Mouse (Mus musculus) macrophage (primary cell): ENCODE measurements around the gene Aup1. TPM values are rescaled to one million over a fixed set of nuclear protein-coding genes. Genes with fewer than 3 reads are reported as not detected.

Experiments
- H3K27ac ChIP-seq: fragments of 350-480 bp; formaldehyde crosslinking; 2 replicates; pipeline ENCODE4 v1.9.0; 2021
- H3K36me3 ChIP-seq: fragments of 350-480 bp; formaldehyde crosslinking; 2 replicates; pipeline ENCODE4 v1.9.0; 2021; ENCODE audit errors: inconsistent target
- H3K4me3 ChIP-seq: fragments of 350-480 bp; formaldehyde crosslinking; 2 replicates; pipeline ENCODE4 v1.9.0; 2021; ENCODE audit errors: inconsistent target
- H3K79me2 ChIP-seq: fragments of 350-480 bp; formaldehyde crosslinking; 2 replicates; pipeline ENCODE4 v1.9.0; 2021; ENCODE audit errors: inconsistent target
- WGBS: methylation state at CpG from one replicate; pipeline ENCODE4 v1.1.7; 2026; ENCODE audit warnings: inconsistent platforms; ENCODE audit not compliant: missing documents; 5-methylcytosine and 5-hydroxymethylcytosine counted together
- polyA plus RNA-seq: library from polyadenylated mRNA; stranded (reverse); fragments of 250-400 nt; gene quantifications from 3 replicates; pipeline ENCODE4 v1.2.4, GENCODE M21; 2018; ENCODE audit warnings: inconsistent platforms

The Aup1 gene
- polyA plus RNA-seq, 1 experiment from 2014 or later = 272 TPM

GRCm38 (mm10) chr6:83020836-83021593 lies 33.3 kb upstream of the Aup1 start:
- 66% methylated on average over 4 of the region's 4 CpGs for WGBS
- no peak overlapping the region for H3K27ac ChIP-seq
- no peaks in the 10 kb centered on the region for H3K36me3 ChIP-seq
- H3K79me2 ChIP-seq = no peaks in the 10 kb centered on the region
- no peak overlapping the region for H3K4me3 ChIP-seq

GRCm38 (mm10) chr6:83023008-83023407 lies 31.3 kb upstream of the Aup1 start:
- Histone ChIP-seq H3K36me3 (no peaks in the 10 kb centered on the region), H3K4me3 (no peak overlapping the region), H3K79me2 (no peaks in the 10 kb centered on the region), H3K27ac (no peak overlapping the region)
- 96% methylated on average over 9 of the region's 9 CpGs for WGBS

DNA sequence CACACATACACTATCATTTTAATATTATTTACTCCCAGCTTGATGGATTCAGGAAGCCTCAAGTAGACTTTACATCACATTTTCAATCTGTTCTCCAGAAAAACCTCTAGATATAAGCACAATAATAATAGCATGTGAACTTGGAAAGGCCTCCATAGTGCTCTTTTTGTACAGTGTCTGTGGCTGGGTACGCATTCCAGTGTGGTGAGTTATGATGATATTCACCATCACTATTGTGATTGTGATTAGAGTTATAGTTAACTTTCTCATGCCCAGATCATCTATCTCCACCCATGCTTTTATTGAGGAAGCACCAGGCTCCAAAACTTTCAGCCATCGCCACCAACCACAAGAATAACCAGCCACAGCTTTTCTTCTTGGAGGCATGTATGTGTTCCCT lies 30.5 kb upstream of the Aup1 start:
- 89% methylated on average over 2 of the region's 2 CpGs for WGBS
- no peaks in the 10 kb centered on the region for H3K79me2 ChIP-seq
- H3K27ac ChIP-seq = no peak overlapping the region
- H3K4me3 ChIP-seq = no peak overlapping the region
- no peaks in the 10 kb centered on the region for H3K36me3 ChIP-seq

DNA sequence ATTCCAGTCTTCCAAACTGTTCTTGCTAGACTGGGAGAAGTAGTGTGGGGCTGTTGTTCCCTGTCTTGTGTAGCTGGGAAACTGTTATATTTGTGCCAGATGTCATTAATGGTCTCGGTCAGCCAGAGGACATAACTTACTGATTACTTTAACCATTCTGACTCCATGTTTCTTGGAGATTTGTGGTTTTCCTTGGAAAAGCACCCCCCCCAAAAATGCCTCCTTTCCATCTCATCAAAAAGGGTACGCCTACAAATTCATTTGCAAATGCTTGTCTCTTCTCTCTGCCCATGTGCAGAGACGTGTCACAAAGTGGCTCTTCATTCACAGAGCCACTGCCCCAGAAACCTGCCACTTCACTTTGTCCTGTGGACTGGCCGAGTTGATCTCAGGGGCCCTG lies 29.9 kb upstream of the Aup1 start:
- 62% methylated on average over 4 of the region's 4 CpGs for WGBS
- H3K4me3 ChIP-seq = no peak overlapping the region
- no peak overlapping the region for H3K27ac ChIP-seq
- H3K79me2 ChIP-seq = no peaks in the 10 kb centered on the region
- H3K36me3 ChIP-seq = no peaks in the 10 kb centered on the region

DNA sequence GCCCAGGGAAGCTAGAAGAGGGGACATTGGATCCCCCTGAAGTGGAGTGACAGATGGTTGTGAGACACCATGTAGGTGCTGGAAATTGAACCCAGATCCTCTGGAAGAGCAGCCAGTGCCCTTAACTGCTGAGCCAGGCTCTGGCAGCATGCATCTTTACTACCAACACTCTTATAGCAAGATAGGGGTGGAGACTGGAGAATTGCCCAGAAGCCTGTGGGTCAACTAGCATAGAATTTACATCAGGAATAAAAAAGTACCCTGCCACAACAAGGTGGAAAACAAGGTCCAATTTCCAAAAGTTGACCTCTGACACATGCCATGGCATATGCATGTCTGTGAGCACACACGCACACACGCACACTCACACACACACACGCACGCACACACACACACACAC lies 29.1 kb upstream of the Aup1 start:
- Histone ChIP-seq H3K27ac (no peak overlapping the region), H3K36me3 (peaks cover 5% of the 10 kb centered on the region; the same call in 1 of the 2 replicates), H3K79me2 (no peaks in the 10 kb centered on the region), H3K4me3 (no peak overlapping the region)
- no CpG with 5 or more reads among the region's 4 CpGs for WGBS

GRCm38 (mm10) chr6:83027293-83027692 lies 27.0 kb upstream of the Aup1 start:
- Histone ChIP-seq H3K79me2 (peaks cover 15% of the 10 kb centered on the region), H3K36me3 (peaks cover 24% of the 10 kb centered on the region; the same call in 1 of the 2 replicates), H3K4me3 (no peak overlapping the region), H3K27ac (no peak overlapping the region)
- WGBS = 67% methylated on average over 8 of the region's 8 CpGs

DNA sequence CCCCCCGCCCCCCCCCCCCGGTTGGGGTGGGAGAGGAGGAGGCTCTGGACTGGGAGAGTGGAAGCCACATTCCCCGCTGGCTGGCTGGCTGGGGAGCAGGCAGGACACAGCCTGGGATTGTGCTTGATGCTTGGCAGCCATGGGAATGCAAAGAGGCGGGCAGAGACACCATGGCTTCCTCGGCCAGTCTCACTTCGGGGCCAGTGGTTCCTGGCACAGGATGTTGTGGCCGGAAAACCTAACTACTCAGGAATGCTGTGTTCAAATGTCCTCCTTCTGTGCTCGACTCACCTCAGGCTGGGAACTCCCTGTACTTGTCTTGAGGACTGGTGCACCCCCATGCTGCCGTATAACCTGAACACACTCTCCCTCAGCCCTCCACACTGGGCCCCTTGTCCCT lies 26.6 kb upstream of the Aup1 start:
- Histone ChIP-seq H3K36me3 (peaks cover 24% of the 10 kb centered on the region; the same call in 1 of the 2 replicates), H3K27ac (no peak overlapping the region), H3K4me3 (no peak overlapping the region), H3K79me2 (peaks cover 19% of the 10 kb centered on the region)
- WGBS = 55% methylated on average over 7 of the region's 9 CpGs

GRCm38 (mm10) chr6:83029777-83030176 lies 24.5 kb upstream of the Aup1 start:
- no peak overlapping the region for H3K27ac ChIP-seq
- H3K36me3 ChIP-seq = peaks cover 24% of the 10 kb centered on the region; the same call in 1 of the 2 replicates
- H3K4me3 ChIP-seq = no peak overlapping the region
- WGBS = 90% methylated on average over 10 of the region's 10 CpGs
- peaks cover 25% of the 10 kb centered on the region for H3K79me2 ChIP-seq

DNA sequence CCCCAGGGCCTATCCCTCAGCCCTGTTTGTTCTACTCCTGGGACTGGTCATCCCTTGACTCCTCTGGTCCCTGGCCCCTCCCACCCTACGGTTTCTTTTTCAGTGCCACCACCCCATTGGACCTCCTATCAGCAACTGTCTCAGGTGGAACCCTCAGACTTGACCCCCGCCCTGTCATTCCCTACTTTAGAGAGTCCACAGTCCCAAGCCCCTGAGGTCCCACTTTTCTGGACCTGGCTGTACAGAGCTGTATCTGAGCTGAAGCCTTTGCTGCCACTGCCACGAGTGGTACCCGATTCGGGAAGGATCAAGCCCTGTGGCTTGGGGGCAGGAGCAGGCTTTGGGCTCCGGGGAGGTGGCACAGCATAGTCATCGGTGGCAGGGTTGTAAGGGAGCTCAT lies 23.2 kb upstream of the Aup1 start:
- Histone ChIP-seq H3K79me2 (peaks cover 25% of the 10 kb centered on the region), H3K36me3 (peaks cover 24% of the 10 kb centered on the region; the same call in 1 of the 2 replicates), H3K27ac (no peak overlapping the region), H3K4me3 (no peak overlapping the region)
- WGBS = 91% methylated on average over 7 of the region's 7 CpGs

GRCm38 (mm10) chr6:83031921-83032590 lies 22.3 kb upstream of the Aup1 start:
- WGBS = 78% methylated on average over 16 of the region's 18 CpGs
- peaks cover 25% of the 10 kb centered on the region for H3K79me2 ChIP-seq
- peaks cover 24% of the 10 kb centered on the region; the same call in 1 of the 2 replicates for H3K36me3 ChIP-seq
- peak overlapping the region; percentile 95 for H3K27ac ChIP-seq
- H3K4me3 ChIP-seq = peak overlapping the region; percentile 99

DNA sequence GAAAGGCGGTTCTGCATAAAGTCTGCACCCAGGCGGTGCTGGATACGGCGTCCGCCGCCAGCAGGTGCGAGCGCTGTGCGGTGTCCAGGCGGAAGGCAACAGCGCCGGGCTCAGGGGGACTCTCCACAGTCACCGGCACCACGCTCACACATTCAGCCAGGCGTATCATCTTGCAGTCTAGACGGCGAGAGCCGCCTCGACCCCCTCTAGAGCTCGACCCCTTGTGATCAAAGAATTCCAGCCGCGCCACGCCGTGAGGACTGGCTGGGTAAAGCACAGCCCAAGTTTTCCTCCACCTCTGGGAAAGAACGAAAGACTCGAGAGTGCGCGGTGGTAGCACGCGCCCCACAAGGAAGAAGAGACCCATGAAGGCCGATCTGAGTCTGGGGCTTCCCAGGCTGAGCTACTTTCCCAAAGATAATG lies 21.5 kb upstream of the Aup1 start:
- peaks cover 25% of the 10 kb centered on the region for H3K79me2 ChIP-seq
- H3K27ac ChIP-seq = peak overlapping the region; percentile 95
- H3K36me3 ChIP-seq = peaks cover 24% of the 10 kb centered on the region; the same call in 1 of the 2 replicates
- WGBS = 1% methylated on average over 31 of the region's 31 CpGs
- H3K4me3 ChIP-seq = peak overlapping the region; percentile 99

DNA sequence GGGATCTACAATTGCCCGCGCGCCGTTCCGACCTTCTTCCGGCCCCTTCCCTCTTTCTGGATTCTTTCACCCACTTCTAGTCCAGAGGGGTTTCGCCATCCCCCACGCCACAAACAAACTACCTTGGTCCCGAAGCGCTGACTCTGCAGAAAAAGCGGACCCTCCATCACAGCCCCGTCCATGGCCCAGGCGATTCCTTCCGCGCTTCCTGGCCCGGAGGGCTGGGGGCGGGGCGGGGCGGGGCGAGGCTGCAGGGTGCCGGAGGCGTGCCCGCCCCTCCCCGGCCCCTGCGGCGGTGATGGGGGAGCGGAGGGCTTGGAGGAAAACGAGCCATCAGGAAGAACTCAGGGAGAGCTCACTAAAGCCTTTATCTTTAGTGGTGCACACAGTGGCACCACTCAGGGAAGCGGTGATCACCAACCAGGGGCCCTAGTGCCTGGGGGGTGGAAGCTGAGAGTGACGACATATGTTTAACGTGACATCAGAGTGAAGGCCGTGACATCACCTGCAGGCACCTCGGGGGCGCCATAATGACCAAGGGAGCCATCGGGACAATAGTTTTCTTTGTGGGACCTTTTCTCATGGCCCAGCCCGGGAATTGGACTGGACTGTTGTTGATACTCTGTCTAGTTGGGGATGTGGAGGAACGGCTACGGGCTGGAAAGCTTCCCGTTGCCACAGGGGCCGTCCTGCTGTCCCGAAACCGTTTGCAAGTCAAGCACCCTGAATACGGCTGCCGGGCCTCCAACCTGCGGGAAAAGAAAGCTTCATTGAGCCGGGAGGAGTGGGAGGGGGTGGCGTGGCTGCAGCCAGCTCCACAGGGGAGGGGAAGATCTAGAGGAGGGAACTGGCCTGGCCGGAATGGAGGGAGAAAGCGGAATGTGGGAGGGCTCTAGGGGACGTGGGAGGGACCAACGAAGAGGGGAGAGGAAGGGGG lies 20.8 kb upstream of the Aup1 start, which contains the start of the genes Dok1 and Loxl3:
TSS of gene Dok1 (minus strand) at position 223 of the 937 bp plus-strand sequence.
TSS of gene Loxl3 (plus strand) at position 925 of the 937 bp plus-strand sequence.
- Histone ChIP-seq H3K4me3 (peak within 1 kb of the TSS; percentile 99), H3K27ac (peak within 1 kb of the TSS; percentile 95), H3K36me3 (peaks cover 24% of the 10 kb centered on the region; the same call in 1 of the 2 replicates), H3K79me2 (peaks cover 25% of the 10 kb centered on the region)
- WGBS = 3% methylated on average over 44 of the region's 51 CpGs

GRCm38 (mm10) chr6:83034463-83035055 lies 19.8 kb upstream of the Aup1 start:
- 95% methylated on average over 5 of the region's 5 CpGs for WGBS
- 0 out of 2 replicates have a peak overlapping the region, but pooled peaks have one; percentile 95 for H3K27ac ChIP-seq
- peaks cover 25% of the 10 kb centered on the region for H3K79me2 ChIP-seq
- peak overlapping the region; percentile 99 for H3K4me3 ChIP-seq
- H3K36me3 ChIP-seq = peaks cover 24% of the 10 kb centered on the region; the same call in 1 of the 2 replicates

DNA sequence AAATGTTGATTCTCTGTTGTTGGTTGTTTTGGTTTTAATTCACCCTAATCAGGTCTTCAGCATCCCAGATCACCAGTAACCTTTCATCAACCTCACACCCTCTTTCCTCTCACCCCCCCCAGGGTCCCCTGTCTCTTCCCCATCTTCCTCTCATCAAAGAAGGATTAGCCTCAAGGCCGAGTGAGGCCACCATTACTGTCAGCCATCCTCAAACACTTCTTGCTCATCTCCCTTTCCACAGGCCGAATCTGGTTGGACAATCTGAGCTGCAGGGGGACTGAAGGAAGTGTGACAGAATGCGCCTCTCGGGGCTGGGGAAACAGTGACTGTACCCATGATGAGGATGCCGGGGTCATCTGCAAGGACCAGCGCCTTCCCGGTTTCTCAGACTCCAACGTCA lies 17.1 kb upstream of the Aup1 start:
- Histone ChIP-seq H3K4me3 (no peak overlapping the region), H3K36me3 (no peaks in the 10 kb centered on the region), H3K79me2 (peaks cover 23% of the 10 kb centered on the region), H3K27ac (no peak overlapping the region)
- WGBS = 86% methylated on average over 8 of the region's 8 CpGs
